Mouse (Mus musculus) ES-Bruce4 (cell line): Measurements from ENCODE around the gene Atcay. TPM values are rescaled to one million over a fixed set of nuclear protein-coding genes. Genes with fewer than 3 reads are reported as not detected.

Experiments
- H3K27ac ChIP-seq: 2 replicates; pipeline ENCODE4 v1.5.1; 2012; ENCODE audit warnings: low read length, inconsistent platforms; ENCODE audit not compliant: insufficient read depth
- H3K27me3 ChIP-seq: 2 replicates; pipeline ENCODE4 v1.6.1; 2012; ENCODE audit warnings: mild to moderate bottlenecking, low read length, inconsistent platforms; ENCODE audit not compliant: control insufficient read depth, poor library complexity, insufficient read depth, severe bottlenecking
- H3K36me3 ChIP-seq: 2 replicates; pipeline ENCODE4 v1.6.1; 2012; ENCODE audit warnings: inconsistent platforms, mild to moderate bottlenecking, low read length, moderate library complexity; ENCODE audit not compliant: control insufficient read depth, poor library complexity, insufficient read depth, severe bottlenecking
- H3K4me1 ChIP-seq: one replicate; pipeline ENCODE4 v1.8.1; 2011; ENCODE audit warnings: low read length; ENCODE audit not compliant: control insufficient read depth, insufficient read depth
- H3K4me3 ChIP-seq: 2 replicates; pipeline ENCODE4 v1.5.1; 2011; ENCODE audit warnings: low read depth, mild to moderate bottlenecking, low read length
- H3K9ac ChIP-seq: 2 replicates; pipeline ENCODE4 v1.6.1; 2012; ENCODE audit warnings: low read depth, mild to moderate bottlenecking, inconsistent platforms; ENCODE audit not compliant: poor library complexity, severe bottlenecking
- H3K9me3 ChIP-seq: replicated peaks from 2 replicates; pipeline ENCODE4 v1.6.1; 2012; ENCODE audit warnings: mild to moderate bottlenecking, low read length, inconsistent platforms; ENCODE audit not compliant: control insufficient read depth, poor library complexity, insufficient read depth, severe bottlenecking
- CTCF ChIP-seq: IDR thresholded peaks from one replicate; pipeline ENCODE4 v1.8.1; 2011; ENCODE audit warnings: low read depth, low read length
- EP300 ChIP-seq: IDR thresholded peaks from 2 replicates; pipeline ENCODE4 v1.6.1; 2011; ENCODE audit warnings: low read depth, low read length; ENCODE audit not compliant: insufficient read depth
- POLR2A ChIP-seq: IDR thresholded peaks from one replicate; pipeline ENCODE4 v1.8.1; 2011; ENCODE audit warnings: low read length; ENCODE audit not compliant: insufficient read depth
- polyA plus RNA-seq: library from polyadenylated mRNA; stranded (reverse); fragments of >200 nt; gene quantifications from 2 replicates; pipeline ENCODE4 v1.2.4, GENCODE M21; 2011; ENCODE audit warnings: low read depth; ENCODE audit not compliant: missing spikeins, insufficient read depth, insufficient read length

Atcay gene
- polyA plus RNA-seq, 1 experiment, result 0.91 TPM

DNA sequence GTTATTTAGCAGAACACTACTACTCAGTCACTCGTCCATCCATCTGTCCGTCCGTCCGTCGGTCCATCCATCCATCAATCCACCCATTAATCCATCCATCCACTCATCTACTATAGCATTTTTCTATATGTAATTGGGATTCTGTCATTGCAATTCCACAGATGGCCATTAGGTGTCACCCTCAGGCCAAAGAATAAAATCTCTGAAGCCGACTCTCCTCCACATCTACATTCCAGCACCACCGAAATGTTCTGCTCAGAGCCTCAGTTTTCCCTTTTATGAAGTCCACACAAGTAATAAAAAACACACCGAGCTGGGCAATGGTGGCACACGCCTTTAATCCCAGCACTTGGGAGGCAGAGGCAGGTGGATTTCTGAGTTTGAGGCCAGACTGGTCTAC lies 32.4 kb downstream of the Atcay start:
- TF ChIP-seq EP300 (no peak), CTCF (peak; percentile 17), POLR2A (no peak)
- Histone ChIP-seq H3K27me3 (no peaks in the 10 kb centered on the region), H3K4me3 (no peak overlapping the region), H3K9ac (no peak overlapping the region), H3K4me1 (no peaks in the 10 kb centered on the region), H3K9me3 (no peaks in the 10 kb centered on the region), H3K36me3 (no peaks in the 10 kb centered on the region), H3K27ac (no peak overlapping the region)

DNA sequence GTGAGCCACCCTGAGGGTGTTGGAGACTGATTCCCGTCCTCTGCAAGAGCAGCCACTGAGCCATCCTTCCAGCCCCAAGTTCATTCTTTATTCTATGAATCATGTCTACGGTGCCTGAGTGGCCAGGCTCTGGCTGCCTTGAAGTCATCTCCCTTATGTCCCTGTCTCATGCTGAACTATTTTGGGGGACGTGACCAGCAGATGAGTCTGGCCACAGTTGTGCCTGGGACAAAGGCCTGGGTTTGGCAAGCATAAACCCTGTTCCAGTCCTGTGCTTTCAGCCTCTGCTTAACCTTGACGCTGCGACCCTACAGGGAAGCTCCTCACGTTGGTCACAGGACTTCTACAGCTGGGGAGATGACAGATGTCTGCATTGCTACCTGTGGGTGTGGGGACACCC lies 33.3 kb downstream of the Atcay start:
- TF ChIP-seq EP300 (no peak), POLR2A (no peak), CTCF (no peak)
- no peaks in the 10 kb centered on the region for H3K4me1 ChIP-seq
- no peak overlapping the region for H3K4me3 ChIP-seq
- no peaks in the 10 kb centered on the region for H3K27me3 ChIP-seq
- no peaks in the 10 kb centered on the region for H3K9me3 ChIP-seq
- H3K36me3 ChIP-seq, result no peaks in the 10 kb centered on the region
- H3K9ac ChIP-seq, result no peak overlapping the region
- no peak overlapping the region for H3K27ac ChIP-seq

DNA sequence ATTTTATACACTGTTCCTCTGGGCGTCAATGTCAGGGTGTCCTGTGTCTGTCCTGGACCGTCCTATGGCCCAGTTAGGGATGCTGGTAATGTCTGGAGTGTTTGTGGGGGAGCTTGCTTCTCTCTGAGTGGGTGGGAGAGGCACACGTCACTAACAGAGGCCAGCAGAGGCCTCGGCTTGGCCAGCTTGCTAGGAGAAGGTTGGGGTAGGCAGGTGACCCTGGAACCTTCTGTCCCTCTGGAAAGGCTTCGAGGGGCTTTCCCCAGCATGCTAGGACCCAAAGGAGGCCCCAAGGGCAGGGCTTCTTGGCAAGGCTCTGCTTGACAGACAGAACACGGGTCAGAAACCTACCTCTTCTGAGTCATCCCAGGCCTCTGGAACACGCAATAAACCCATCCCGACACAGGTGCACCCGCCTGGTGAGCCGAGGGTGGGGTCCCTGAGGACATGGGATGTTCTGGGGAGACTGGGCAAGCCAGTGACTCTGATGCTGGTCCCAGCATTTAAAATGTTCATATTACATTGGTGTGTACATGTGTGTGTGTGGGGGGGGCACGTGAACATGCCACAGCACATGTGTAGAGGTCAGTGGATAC lies 34.1 kb downstream of the Atcay start:
- Histone ChIP-seq H3K27ac (no peak overlapping the region), H3K4me3 (no peak overlapping the region), H3K9ac (no peak overlapping the region), H3K27me3 (no peaks in the 10 kb centered on the region), H3K4me1 (no peaks in the 10 kb centered on the region), H3K9me3 (no peaks in the 10 kb centered on the region), H3K36me3 (no peaks in the 10 kb centered on the region)
- TF ChIP-seq POLR2A, result no peak
- TF ChIP-seq CTCF, result no peak
- TF ChIP-seq EP300, result no peak

DNA sequence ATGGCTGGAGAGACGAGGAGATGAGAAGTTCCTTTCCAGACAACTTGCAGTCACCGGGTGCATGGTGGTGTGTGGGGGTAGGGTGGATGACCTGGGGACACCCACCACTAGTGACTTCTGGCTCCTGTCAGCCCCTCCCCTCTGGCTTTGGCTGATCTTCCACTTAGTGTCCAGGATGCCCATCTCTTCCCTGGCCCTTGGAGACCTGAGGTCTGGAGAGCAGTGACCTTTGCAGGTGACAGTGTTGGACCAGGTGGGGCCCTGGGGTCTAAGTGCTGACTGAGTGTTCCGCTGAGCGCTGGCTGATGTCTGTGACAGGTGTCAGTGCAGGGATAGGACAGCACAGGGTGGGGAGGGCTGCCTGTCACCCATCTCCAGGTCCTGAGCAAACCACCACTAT lies 35.3 kb downstream of the Atcay start:
- no peak overlapping the region for H3K27ac ChIP-seq
- H3K27me3 ChIP-seq, result no peaks in the 10 kb centered on the region

DNA sequence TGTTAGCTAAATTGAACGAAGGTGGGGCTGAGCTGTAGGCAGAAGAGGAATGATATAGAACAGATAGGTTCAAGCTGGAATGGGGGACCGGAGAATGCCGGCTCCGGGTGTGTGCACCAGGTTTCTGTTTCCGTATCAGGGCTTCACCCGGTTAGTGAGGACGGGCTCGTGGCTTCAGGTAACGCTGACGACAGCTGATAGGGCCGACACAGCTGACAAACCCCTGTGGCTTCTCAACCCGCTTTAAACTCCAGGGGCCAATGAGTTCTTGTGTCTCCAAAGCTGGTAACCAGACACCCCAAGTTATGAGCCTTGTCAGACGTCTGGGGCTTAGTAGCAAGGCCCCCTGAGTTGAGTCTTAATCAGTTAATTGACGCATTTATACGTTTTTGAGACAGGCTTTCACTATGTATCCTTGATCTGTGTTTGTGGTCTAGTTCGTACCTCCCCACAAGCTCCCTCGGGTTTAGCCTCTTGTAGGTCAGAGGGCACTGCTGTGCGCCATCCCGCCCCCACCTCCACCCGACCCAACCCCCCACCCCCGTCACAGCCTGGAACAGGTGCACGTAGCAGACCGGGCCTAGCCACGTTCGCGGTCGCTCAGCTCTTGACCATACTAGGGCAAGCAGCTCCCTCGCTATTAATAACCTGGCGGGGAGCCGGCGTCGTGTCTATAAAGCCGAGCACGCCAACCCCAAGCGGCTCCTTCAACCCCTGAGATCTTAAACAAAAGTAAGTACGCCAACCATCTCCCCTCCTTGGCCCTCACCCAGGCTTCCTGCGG lies 36.5 kb downstream of the Atcay start:
- Histone ChIP-seq H3K9me3 (no peaks in the 10 kb centered on the region), H3K27me3 (no peaks in the 10 kb centered on the region), H3K4me3 (no peak overlapping the region), H3K4me1 (no peaks in the 10 kb centered on the region), H3K27ac (no peak overlapping the region), H3K36me3 (no peaks in the 10 kb centered on the region), H3K9ac (peak overlapping the region; percentile 19; the same call in 1 of the 2 replicates)
- TF ChIP-seq CTCF, result no peak
- TF ChIP-seq POLR2A, result no peak
- TF ChIP-seq EP300, result no peak

More for the DNA sequence above, 35.3 kb downstream of the Atcay start:
- H3K36me3 ChIP-seq, result no peaks in the 10 kb centered on the region
- H3K9me3 ChIP-seq, result no peaks in the 10 kb centered on the region
- no peak for TF ChIP-seq POLR2A
- no peak for TF ChIP-seq CTCF
- TF ChIP-seq EP300, result no peak
- H3K9ac ChIP-seq, result no peak overlapping the region
- H3K4me3 ChIP-seq, result no peak overlapping the region
- no peaks in the 10 kb centered on the region for H3K4me1 ChIP-seq

DNA sequence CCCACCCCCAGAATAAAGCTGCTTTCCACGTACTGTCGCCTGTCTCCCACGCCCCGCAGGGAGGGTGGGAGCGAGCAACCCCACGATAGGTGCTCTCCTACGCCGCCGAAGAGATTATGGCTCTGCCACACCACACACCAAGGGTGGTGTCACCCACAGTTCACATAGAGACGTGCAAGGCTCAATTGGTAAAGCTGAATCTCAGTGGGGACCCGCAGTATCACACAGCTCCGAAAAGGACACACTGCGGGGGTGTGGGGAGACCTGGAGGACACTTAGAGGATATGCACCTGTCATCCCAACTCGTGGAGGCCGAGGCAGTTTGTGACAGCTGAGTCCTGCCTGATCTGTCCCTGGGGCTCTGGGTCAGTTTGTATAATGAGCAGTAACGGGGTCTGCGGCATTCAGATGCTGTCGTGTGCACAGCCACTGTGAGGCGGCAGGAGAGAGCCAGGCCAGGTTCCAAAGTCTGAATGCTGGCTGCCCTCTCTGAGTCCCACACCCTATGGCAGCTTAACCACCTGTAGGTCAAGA lies 37.6 kb downstream of the Atcay start:
- no peak overlapping the region for H3K27ac ChIP-seq
- TF ChIP-seq POLR2A (no peak), EP300 (no peak), CTCF (no peak)
- peak overlapping the region; percentile 71 for H3K4me3 ChIP-seq
- H3K27me3 ChIP-seq, result no peaks in the 10 kb centered on the region
- no peaks in the 10 kb centered on the region for H3K4me1 ChIP-seq
- H3K9ac ChIP-seq, result peak overlapping the region; percentile 57
- no peaks in the 10 kb centered on the region for H3K9me3 ChIP-seq
- no peaks in the 10 kb centered on the region for H3K36me3 ChIP-seq
